Mouse (Mus musculus) cerebellum, postnatal 36 days (tissue): ENCODE measurements around the gene Srl.
"Not testable (repeated sequence)": the region's sequence is repeated elsewhere in the genome, so short reads cannot be mapped to it uniquely, and the experiment has no call there.

Experiments used
- DNase-seq, 2 experiments: peaks; one replicate each; pipeline ENCODE4 v3.0.0; 2021 to 2022; ENCODE audit warnings: mixed read lengths in 2 of 2

Gene Srl

GRCm38 (mm10) chr16:4552829-4553550 is 11.4 kb upstream of the Srl start:
- no peak for DNase-seq

- no peak for DNase-seq
Measured at GRCm38 (mm10) chr16:4551885-4552284, 10.3 kb upstream of the Srl start.

GRCm38 (mm10) chr16:4551056-4551455 is 9.4 kb upstream of the Srl start:
- peak; percentile 56 to 58 for DNase-seq

- no peak for DNase-seq
Measured at GRCm38 (mm10) chr16:4548953-4549688, 7.5 kb upstream of the Srl start.

- no peak for DNase-seq
Measured at GRCm38 (mm10) chr16:4547611-4548010, 6.0 kb upstream of the Srl start.

- no peak for DNase-seq
Measured at GRCm38 (mm10) chr16:4546838-4547237, 5.2 kb upstream of the Srl start.

- DNase-seq = no peak
Measured at GRCm38 (mm10) chr16:4544845-4545244, 3.2 kb upstream of the Srl start.

GRCm38 (mm10) chr16:4543266-4543665 is 1.6 kb upstream of the Srl start:
- no peak for DNase-seq

GRCm38 (mm10) chr16:4542236-4542774 is 689 bp upstream of the Srl start:
- DNase-seq = no peak

GRCm38 (mm10) chr16:4541033-4541432 is 583 bp downstream of the Srl start:
- DNase-seq = no peak

- DNase-seq = no peak
Measured at GRCm38 (mm10) chr16:4540064-4540775, 1.4 kb downstream of the Srl start.

GRCm38 (mm10) chr16:4539521-4539920 is 2.1 kb downstream of the Srl start:
- no peak for DNase-seq

GRCm38 (mm10) chr16:4537616-4538358 is 3.8 kb downstream of the Srl start:
- DNase-seq = no peak

GRCm38 (mm10) chr16:4527373-4527772 is 14.2 kb downstream of the Srl start:
- not testable (repeated sequence) for DNase-seq

GRCm38 (mm10) chr16:4523313-4524004 is 18.2 kb downstream of the Srl start:
- DNase-seq = no peak

GRCm38 (mm10) chr16:4522879-4523278 is 18.7 kb downstream of the Srl start:
- DNase-seq = no peak

- no peak for DNase-seq
Measured at GRCm38 (mm10) chr16:4521735-4522530, 19.7 kb downstream of the Srl start.

- no peak for DNase-seq
Measured at GRCm38 (mm10) chr16:4521074-4521667, 20.4 kb downstream of the Srl start.

GRCm38 (mm10) chr16:4520673-4521072 is 20.9 kb downstream of the Srl start:
- no peak for DNase-seq

- DNase-seq = no peak
Measured at GRCm38 (mm10) chr16:4519825-4520224, 21.8 kb downstream of the Srl start.

- peak; percentile 40 to 43 for DNase-seq
Measured at GRCm38 (mm10) chr16:4519157-4519556, 22.5 kb downstream of the Srl start.
